Mouse (Mus musculus) activated CD4-positive, CD25-positive, alpha-beta regulatory T cell (primary cell): ENCODE data around the gene Ctu2. TPM values are rescaled to one million over a fixed set of nuclear protein-coding genes. Genes with fewer than 3 reads are reported as not detected.

Source experiments
- polyA plus RNA-seq, 2 experiments: library from polyadenylated mRNA; unstranded; fragments of 100-300 nt; shearing (Covaris generic); gene quantifications; one replicate each; pipeline ENCODE4 v1.2.1; 2017

The Ctu2 gene
- polyA plus RNA-seq = 10 to 100 TPM; 59.4 to 89.7 TPM

DNA sequence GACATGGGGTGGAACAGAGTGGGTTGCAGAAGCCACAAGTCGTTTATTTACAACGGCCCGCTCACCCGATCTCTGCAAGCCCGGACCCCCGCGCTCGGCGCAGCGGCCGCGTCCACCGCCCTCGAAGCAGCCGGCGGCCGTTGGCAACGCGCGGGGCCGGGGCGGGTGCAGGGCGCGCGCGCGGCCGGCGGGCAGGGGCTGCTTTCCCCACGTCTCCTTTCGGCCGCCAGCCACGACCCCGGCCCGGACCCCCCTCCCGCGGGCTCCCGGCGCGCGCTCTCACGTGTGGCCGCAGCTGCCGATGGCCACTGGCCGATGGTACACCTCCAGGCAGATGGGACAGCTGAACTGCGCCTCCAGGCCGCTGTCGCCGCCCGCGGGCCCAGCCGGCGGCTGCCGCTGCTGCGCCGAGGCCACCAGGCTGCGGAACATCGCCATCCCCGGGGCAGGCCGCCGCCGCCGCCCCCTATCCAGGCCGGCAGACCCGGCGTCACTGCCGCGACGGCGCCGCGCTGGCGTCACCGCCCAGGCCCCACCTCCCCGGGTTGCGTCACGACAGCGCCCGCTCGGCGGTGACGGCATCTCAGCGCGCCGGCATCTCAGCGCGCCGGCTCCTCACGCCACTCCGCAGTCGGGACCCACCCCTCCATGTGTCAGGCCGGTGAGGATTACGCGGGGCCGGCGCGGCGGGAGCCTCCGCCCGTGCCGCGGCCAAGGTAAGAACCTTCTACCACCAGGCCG is at the start of gene Ctu2, which contains the start of gene Rnf166:
Gene Ctu2, plus strand, starts transcription at position 564 of the 741 bp plus-strand sequence.
Gene Rnf166, minus strand, starts transcription at position 485 of the 741 bp plus-strand sequence.

DNA sequence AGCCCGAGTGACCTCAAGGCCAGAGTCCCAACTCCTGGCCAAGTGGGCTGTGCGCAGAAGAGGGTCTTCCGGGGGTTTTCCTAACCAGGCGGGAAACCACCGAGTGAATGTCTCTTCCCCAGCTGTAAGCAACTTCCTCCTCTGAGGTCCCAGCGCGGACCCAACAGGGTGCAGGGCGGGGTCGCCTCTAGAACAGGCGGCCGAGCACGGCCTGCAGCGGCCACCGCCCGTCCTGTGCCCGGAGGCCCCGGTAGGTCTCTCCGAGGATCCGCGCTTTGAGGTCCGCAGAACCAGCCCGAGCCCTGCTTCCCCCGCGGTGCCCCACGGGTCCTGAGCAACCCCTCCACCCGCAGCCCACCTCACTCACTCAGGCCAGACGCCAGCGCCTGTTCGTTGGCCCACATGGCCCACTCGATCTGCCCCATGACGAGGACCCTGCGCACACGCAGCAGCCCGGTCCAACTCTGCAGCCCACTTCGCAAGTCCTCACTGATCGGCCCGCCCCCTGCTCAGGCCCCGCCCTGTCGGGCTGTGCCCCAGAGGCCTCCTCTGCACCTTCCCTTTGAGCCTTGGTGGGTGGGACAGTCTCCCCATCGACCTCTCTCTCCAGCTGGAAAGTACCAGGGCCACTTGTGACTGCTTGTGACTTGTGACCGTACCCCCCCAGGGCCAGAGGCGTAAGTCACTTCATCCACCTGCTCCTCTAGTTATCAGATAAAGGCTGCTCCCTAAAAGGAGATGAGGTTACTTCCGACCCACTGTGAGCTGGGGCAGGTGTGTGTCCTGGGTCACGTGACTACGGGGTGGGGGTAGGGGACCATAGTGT is 43.3 kb upstream of the Ctu2 start, which contains the start of gene Cyba:
Gene Cyba, minus strand, starts transcription at position 488 of the 826 bp plus-strand sequence.

DNA sequence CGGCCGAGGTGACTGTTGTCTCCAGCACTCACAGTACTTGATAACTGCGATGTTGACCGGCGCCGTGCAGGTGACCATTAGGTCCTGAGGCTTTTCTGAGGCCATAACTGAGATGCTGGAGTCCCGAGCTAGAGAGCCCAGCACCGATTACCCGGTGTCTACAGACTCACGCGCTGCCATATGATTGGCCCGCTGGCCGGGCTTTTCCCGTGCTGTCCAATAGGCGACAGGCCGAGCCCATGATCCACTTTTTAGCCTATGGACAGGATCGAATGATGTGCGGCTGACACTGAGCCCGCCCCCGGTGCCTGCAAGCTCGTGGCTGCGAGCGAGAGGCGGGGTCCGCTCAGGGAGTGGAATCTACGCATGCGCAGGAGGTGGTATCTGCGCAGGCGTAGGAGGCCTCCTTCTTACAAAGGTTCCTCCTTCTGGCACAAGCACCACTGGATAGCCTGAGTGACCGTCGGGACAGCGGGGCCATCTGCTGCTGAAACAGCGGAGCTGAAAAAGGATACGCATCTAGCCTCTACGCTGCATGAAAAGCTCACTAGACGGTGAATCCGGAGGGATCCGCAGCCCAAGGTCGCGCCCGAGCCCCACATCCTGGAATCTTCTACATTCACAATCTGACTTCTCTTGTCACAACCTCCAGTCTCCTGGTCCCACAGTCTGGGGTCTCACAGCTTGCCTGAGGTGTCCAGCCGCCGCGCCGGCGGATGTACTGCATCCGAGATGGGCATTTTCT is 32.5 kb upstream of the Ctu2 start, which contains the start of gene Mvd:
Gene Mvd, minus strand, starts transcription at position 161 of the 745 bp plus-strand sequence.

DNA sequence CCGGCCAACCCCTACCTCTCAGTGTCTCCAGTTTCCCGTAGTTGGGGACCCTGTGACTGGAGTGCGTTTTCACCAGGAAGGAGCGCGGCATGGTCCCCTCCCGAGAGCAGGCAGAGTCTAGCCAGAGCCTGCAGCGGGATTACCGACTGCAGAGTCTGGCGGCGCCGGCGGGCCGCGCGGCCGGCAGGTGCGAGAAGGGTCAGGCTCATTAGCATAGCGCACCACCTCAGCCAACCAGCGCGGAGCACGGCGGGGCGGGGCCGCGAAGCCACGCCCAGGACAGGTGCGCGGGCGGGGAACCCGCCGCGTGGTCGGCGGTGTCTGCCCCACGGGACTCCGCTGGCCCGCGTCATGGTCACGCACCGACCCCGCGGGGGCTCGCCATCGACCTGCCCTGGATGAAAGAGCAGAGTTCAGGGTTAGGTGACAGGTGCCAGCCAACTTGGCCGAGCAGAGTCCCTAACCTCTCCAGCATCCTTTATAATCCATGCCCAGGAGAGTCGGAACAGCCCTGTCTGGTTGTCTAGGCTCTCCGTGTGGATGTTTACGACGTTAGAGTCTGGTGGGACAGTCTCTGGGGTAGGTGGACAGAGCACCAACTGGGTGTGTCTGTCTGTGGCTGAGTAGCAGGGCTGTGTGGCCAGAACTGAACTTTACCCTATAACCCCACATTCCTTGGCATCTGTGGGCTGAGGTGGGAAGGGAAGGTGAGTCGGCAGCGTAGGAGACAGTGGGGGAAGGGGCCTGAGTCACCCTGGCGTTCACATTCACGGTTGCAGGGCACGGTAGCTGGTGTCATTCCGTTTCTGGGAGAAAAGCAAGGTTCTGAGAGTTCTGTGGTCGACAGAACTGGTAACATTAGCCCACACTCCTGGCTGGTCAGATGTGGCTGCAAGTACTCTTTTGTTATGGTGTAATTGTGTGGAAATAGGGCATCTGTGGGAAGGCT is 15.1 kb upstream of the Ctu2 start, which contains the start of gene Snai3:
Gene Snai3, minus strand, starts transcription at position 210 of the 949 bp plus-strand sequence.

Other genes starting within 250 kb of the Ctu2 start
- gene Zfpm1, start 194.0 kb upstream of the Ctu2 start, polyA plus RNA-seq = 10 to 100 TPM; 31.6 to 35.1 TPM
- gene Trhr2, start 115.4 kb upstream of the Ctu2 start, polyA plus RNA-seq = under 1 TPM in 1 of 2 experiments, not detected in 1; 0.26 TPM
- 10 to 100 TPM; 32.9 to 46.8 TPM for gene Zc3h18, start 99.5 kb upstream of the Ctu2 start, polyA plus RNA-seq
- gene Il17c, start 54.1 kb upstream of the Ctu2 start, polyA plus RNA-seq = under 1 TPM; 0.54 to 0.58 TPM
- gene Cyba, start 43.2 kb upstream of the Ctu2 start, polyA plus RNA-seq = 1,000 to 10,000 TPM in 1 of 2 experiments, 100 to 1,000 TPM in 1; 815 to 1,144 TPM
- 10 to 100 TPM; 18.2 to 22.0 TPM for gene Mvd, start 32.7 kb upstream of the Ctu2 start, polyA plus RNA-seq
- gene Snai3, start 15.4 kb upstream of the Ctu2 start, polyA plus RNA-seq = 1 to 10 TPM; 5.3 to 6.0 TPM
- 100 to 1,000 TPM; 135 to 165 TPM for gene Rnf166, start 79 bp upstream of the Ctu2 start, polyA plus RNA-seq
- 10 to 100 TPM in 1 of 2 experiments, 1 to 10 TPM in 1; 3.8 to 18.3 TPM for gene Piezo1, start 75.2 kb downstream of the Ctu2 start, polyA plus RNA-seq
- gene Cdt1, start 91.9 kb downstream of the Ctu2 start, polyA plus RNA-seq = 10 to 100 TPM; 18.4 to 32.8 TPM
- 100 to 1,000 TPM; 210 to 270 TPM for gene Aprt, start 100.8 kb downstream of the Ctu2 start, polyA plus RNA-seq
- gene Galns, start 135.3 kb downstream of the Ctu2 start, polyA plus RNA-seq = 10 to 100 TPM; 15.8 to 16.0 TPM
- gene Trappc2l, start 135.5 kb downstream of the Ctu2 start, polyA plus RNA-seq = 10 to 100 TPM; 47.4 to 54.6 TPM
- not detected for gene Pabpn1l, start 146.6 kb downstream of the Ctu2 start, polyA plus RNA-seq
- 1 to 10 TPM in 1 of 2 experiments, under 1 TPM in 1; 0.42 to 1.2 TPM for gene Cbfa2t3, start 223.0 kb downstream of the Ctu2 start, polyA plus RNA-seq